Mouse (Mus musculus): ENCODE results near the gene Rab9. TPM values are rescaled to one million over a fixed set of nuclear protein-coding genes. Genes with fewer than 3 reads are reported as not detected.

Rab9 gene
- total RNA-seq (2021): 10 to 100 TPM; 21.5 to 27.9 TPM
- long read RNA-seq, experiment 1, transcript Rab9-202 (3 exons, 1,447 nt): major isoform, 21 of 23 reads
- long read RNA-seq, experiment 1, partial matches to known transcripts: 1 of 23 reads
- long read RNA-seq, experiment 1, other reads (novel, unspliced or antisense): 1 of 23 reads
- long read RNA-seq, experiment 2, transcript Rab9-202 (3 exons, 1,447 nt): major isoform, 8 of 11 reads
- long read RNA-seq, experiment 2, partial matches to known transcripts: 0 of 11 reads
- long read RNA-seq, experiment 2, other reads (novel, unspliced or antisense): 3 of 11 reads

DNA sequence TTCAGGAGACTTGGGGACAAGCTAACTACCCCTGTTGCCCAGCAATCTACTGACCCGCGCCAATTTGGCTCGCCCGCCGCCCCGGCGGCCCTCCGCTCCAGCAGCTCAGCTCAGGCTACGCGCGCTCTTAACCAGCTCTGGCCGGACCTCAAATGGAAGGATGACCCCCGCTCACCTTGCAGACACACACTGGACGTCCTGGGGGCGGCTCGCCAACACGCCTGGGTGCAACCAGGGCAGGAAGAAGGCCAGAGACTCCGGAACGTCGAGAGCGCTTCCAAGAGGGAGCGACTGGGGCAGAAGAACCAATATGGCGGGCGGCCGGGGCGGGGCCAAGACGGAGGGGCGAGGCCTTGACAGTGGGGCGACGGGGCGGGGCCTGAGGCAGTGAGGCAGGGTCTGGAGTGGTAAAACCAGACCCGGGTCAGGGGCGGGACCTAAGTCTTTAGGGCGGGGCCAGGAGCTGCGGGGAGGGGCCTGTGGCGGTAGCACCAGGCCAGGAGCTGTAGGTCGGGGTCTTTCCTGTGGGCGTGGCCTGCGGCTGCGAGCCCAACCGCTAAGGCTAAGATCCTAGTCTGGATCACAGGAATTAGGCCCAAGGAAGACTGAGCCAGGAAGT is at the start of gene Rab9:
Rab9 (minus strand) TSS at position 503 of the 619 bp plus-strand sequence.
- peak; percentile 93 to 95 for DNase-seq

GRCm38 (mm10) chrX:166528126-166528525 is 48.5 kb upstream of the Rab9 start:
- no peak for DNase-seq

GRCm38 (mm10) chrX:166525637-166526315 is 46.1 kb upstream of the Rab9 start:
- no peak for DNase-seq

GRCm38 (mm10) chrX:166520782-166521181 is 41.1 kb upstream of the Rab9 start:
- no peak for DNase-seq

GRCm38 (mm10) chrX:166518345-166518744 is 38.7 kb upstream of the Rab9 start, which contains the start of gene Tceanc:
Gene Tceanc, minus strand, starts transcription at chrX:166518567.
- DNase-seq: peak; percentile 29 to 39

GRCm38 (mm10) chrX:166516631-166517030 is 37.0 kb upstream of the Rab9 start:
- no peak for DNase-seq

- no peak for DNase-seq
These were observed 36.3 kb upstream of the Rab9 start for GRCm38 (mm10) chrX:166515923-166516322.

DNA sequence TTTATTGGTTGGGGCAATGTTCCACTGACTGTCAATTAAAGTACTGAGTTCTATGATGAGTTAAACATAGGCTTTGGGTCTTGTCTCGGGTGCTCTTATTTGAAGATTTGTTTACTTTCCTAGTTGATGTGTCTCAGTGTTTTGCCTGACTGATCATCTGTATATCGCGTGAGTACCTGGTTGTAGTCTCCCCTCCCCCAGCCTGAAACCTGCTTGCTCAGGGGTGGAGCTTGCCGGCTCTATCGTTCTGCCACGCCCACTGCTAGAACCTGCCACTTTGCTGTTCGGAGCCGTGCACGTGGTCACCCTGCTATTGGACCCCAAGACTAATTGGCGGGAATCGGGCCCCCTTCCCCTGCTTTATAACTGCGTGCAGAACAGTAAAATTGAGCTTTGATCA is 34.4 kb upstream of the Rab9 start:
- peak in 1 of 2 experiments; percentile 2 for DNase-seq

DNA sequence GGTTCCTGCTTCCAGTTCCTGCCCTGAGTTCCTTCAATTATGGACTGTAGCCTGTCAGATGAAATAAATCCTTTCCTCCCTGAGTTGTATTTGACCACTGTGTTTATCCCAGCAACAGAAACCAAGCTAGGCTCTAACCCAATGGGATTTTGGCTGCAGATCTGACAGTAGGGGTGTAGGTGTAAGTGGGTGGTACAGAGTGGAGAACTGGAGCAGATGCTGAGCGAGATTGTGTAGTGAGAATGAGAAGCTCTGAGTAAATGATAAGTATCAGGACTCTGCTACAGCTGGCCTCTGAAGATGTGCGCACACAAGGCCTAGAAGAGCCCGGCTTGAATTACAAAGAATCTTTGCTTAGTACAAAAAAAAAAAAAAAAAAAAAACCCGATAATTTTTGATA is 32.4 kb upstream of the Rab9 start:
- no peak for DNase-seq

- no peak for DNase-seq
These were observed 31.4 kb upstream of the Rab9 start for GRCm38 (mm10) chrX:166511107-166511506.

DNA sequence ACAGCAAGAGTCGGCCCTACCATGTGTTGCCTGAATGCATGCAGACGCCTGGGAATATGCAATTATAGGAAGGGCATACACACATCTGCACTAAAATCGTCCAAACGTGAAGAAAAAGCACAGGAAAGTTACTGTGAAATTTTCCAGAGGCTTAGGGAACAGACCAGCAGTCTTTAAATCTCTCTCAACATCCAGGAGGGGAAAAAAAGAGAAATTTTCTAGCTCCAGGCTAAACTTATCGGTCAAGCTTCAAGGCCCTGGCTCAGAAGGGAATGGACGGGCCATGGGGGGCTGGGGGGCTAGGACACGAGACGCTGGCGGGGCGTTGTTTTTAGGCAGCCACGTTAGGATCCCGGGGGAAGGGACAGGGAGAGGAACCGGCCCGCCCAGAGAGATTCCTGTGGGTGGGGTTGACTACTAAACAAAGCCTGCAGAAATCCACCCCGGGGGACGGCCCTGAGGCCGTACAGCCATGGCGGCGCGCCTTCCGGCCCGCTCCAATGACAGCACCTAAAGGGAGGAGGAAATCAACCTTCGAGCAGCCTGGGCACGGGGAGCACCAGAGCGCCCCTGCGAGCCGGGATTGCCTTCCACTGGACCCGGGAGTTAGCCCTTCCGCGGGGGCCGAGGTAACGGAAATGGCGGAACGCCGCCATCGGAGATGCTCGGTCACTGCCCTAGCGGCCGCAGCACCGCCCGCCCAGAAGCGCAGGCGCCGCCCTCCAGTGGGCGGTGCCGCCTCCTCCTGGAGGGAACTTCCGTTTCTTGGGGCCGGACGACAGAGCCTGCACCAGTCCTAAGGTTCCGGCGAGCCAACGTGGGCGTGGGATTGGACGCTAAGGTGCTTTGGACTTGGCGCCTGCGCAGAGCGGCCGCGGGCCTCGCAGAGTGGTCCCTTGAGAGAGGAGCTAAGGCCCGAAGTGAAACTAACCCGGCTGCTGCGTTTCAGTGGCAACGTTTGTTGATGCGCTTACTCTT is 30.4 kb upstream of the Rab9 start:
- DNase-seq: peak; percentile 91 to 96

GRCm38 (mm10) chrX:166504421-166504820 is 24.8 kb upstream of the Rab9 start:
- DNase-seq: peak; percentile 13 to 21

DNA sequence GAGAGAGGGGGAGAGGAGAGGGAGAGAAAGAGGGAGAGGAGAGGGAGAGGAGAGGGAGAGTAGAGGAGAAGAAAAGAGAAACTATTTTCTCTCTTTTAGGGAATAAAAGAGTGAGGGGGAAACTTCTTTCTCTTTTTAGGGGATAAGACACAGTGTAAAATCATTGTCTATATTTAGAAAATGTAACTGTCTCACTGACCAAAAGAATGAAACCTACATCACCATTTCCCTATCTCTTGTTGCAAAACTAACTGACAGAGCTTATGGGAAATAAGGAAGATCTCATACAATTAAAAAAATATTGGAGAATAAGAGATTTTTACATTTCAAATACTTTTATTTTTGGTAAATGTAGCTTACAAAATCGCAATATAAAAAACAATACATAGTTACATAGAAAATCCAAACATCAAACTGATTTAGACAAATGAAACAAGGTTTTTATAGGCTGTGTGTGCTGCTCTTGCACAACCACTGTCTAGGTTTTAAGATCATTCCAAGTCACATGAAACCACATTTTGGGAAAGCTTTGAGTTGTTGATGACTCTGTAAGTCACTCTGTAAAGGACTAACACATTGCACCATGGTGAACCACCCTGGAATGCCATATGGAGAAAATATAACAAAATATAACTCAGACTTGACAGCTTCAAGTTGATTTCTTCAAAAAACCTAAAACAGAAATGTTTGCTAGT is 20.0 kb upstream of the Rab9 start:
- no peak for DNase-seq

GRCm38 (mm10) chrX:166497771-166498170 is 18.1 kb upstream of the Rab9 start:
- DNase-seq: no peak

GRCm38 (mm10) chrX:166495052-166495451 is 15.4 kb upstream of the Rab9 start:
- no peak for DNase-seq

DNA sequence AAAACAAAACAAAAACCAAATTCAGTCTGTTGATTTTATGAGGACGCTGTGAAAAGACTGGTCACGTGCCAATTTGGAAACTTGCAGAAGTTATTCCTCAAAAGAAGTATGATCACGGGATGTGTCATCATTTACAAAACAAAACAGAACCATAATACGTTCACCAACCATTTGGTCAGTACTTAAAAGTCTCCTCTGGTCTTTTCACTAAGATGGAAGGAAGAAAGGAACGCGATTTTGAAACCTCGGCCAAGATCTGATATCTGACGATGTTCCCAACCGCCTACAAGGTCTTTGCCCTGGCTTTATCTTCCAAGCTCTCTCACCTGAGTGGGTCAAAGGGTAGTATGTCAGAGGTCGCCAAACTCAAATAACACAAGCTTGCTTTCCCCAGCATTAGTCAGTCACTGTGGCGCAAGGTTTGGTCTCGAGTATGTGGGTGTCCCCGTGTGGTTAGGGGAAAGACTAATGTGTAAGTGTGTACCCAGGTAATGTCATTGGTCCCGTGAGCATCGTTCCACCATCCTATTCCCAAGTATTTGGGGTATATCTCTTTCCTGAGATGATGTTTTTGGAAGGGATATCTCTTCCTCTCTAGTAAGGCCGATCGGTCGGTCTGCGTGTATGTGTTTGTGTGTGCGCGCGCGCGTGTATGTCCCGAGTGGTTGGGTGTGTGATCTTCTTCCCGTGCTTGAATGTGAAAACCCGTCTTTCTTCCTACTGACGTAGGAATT is 869 bp downstream of the Rab9 start:
- peak; percentile 29 to 42 for DNase-seq

- no peak for DNase-seq
These were observed 2.3 kb downstream of the Rab9 start for GRCm38 (mm10) chrX:166477393-166477792.

DNA sequence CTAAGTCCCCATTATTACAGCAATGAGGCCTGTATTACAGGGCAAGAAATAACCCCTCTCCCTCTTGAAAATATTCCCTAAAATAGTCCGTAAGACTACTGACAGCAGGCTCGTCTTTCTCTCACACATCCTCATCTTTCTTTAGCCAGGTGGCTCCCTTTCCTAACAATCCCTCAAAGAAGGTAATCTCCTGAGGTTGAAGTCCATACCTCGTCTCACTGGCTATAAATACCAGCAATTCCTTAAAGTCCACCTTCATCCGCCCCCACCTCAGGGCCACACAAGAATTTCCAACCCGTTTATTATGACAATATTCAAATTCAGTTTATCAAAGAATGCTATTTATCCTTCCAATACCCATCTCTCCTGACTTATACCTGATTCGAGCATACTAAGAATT is 7.1 kb downstream of the Rab9 start:
- no peak for DNase-seq

DNA sequence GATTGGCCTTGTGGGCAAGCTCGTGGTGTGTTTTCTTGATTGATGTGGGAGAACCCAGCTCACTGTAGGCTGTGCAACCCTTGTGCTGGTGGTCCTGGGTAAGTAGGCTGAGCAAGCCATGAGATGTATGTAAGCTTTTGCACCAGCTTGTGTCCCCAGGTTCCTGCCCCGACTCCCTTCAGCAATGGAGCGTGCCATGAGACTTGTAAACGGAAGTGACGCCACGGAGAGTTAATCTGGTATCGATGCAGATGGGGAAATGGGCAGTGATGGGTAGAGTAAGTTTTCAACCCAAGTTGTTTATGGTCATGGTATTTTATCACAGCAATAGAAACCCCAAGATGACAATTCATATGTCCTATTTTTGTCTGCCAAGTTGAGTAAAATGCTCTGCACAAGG is 11.3 kb downstream of the Rab9 start:
- no peak for DNase-seq

DNA sequence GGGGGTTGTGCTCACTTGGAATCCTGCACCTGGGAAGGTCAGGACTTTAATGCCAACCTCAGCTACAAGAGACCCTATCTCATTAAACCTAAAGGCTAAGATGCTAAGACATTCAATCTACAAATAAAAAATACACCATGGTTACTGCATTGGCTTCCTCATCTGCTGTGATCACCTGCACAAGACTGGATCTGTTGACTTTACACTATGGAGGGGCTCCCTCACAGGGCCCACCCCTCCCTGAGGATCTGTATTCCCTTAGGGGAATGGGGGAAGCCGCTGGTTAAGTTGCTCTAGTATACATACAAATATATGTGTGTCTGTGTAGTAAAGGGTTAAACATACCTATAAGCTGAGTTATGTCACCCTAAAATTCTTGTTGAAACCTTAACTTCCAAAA is 24.1 kb downstream of the Rab9 start:
- no peak for DNase-seq

GRCm38 (mm10) chrX:166454331-166454730 is 25.3 kb downstream of the Rab9 start:
- no peak for DNase-seq

Data from heart, adult 18-20 months (tissue).